Mouse (Mus musculus): Measurements from ENCODE around the gene Sept10.

DNA sequence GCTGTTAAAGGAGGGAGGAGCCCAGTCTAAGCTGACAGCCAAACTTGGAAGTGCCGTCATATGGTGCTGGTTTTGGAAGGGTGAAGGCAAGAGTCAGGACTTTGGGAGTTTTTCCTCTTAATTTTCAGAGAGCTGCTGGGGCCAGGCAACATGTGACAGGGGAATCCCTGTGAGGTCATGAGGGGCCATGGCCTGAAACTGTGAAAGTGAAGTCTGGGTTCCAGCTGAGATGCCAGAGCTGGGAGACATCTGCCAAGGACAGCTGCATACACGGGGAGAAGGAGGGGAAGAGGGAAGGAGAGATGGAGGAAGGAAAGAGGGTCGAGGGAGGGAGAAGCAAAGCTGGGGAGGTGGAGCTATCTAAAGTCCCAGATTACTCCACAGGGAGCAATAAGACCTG lies 16.1 kb upstream of the Sept10 start:
- no peak for TF ChIP-seq CTCF (conservative IDR thresholded peaks at IDR 0.05; ENCODE audit: low read length)
- no peak for TF ChIP-seq NANOG (IDR thresholded peaks at IDR 0.05; ENCODE audit: borderline replicate concordance, low read length)
